Mouse (Mus musculus): ENCODE results near the gene Arih2. TPM values are rescaled to one million over a fixed set of nuclear protein-coding genes. Genes with fewer than 3 reads are reported as not detected.

Gene Arih2
- total and polyA plus RNA-seq, 2 experiments from 2014 or later = 38.2 to 59.5 TPM

DNA sequence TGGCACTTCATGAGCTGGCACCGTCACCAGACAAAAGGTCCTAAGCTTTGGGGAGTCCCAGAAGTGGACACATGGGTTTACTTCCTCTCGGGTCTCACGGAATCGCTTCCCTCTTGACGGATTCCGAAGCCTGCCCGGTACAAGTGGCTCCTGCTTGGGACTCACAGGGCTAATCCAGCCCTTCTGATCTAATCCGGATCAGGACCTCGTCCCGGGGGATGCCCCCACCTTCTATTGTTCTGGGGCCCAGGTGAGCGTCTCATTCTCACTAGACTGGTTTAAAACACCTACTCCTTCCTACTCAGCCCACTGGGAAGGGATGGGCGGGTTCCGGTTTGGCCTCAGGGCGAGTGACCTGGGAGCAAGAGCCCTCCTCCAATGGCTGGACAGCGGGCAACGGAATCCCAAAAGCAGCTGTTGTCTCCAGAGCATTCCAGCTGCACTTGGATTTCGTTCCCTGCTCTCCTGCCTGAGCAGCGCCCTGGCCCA lies 81.2 kb downstream of the Arih2 start:
- Histone ChIP-seq H3K27me3 (ENCODE audit: control insufficient read depth, insufficient read depth, low read length) (no peaks in the 10 kb centered on the region), H3K36me3 (replicated peaks; ENCODE audit: control insufficient read depth, insufficient read depth, low read length) (peaks cover 50% of the 10 kb centered on the region), H3K27ac (ENCODE audit: low read depth) (peak overlapping the region; percentile 95), H3K9ac (replicated peaks; ENCODE audit: low read depth, low read length) (peak overlapping the region; percentile 75), H3K9me3 (replicated peaks; ENCODE audit: control insufficient read depth, low read length) (no peaks in the 10 kb centered on the region), H3K4me2 (ENCODE audit: low read depth, low read length) (peak overlapping the region; percentile 98), H3K4me1 (ENCODE audit: control insufficient read depth, insufficient read depth) (peaks cover 34% of the 10 kb centered on the region), H3K4me3 (ENCODE audit: low read depth, low read length) (peak overlapping the region; percentile 76)
- DNase-seq (ENCODE audit: low spot score) (no peak), ATAC-seq (ENCODE audit: insufficient read depth, low read depth) (no peak)
- TF ChIP-seq CTCF (IDR thresholded peaks at IDR 0.05; ENCODE audit: low read depth) (no peak), EP300 (IDR thresholded peaks at IDR 0.05; ENCODE audit: low read depth) (no peak)
- 9% methylated on average over 18 of the region's 18 CpGs for WGBS

DNA sequence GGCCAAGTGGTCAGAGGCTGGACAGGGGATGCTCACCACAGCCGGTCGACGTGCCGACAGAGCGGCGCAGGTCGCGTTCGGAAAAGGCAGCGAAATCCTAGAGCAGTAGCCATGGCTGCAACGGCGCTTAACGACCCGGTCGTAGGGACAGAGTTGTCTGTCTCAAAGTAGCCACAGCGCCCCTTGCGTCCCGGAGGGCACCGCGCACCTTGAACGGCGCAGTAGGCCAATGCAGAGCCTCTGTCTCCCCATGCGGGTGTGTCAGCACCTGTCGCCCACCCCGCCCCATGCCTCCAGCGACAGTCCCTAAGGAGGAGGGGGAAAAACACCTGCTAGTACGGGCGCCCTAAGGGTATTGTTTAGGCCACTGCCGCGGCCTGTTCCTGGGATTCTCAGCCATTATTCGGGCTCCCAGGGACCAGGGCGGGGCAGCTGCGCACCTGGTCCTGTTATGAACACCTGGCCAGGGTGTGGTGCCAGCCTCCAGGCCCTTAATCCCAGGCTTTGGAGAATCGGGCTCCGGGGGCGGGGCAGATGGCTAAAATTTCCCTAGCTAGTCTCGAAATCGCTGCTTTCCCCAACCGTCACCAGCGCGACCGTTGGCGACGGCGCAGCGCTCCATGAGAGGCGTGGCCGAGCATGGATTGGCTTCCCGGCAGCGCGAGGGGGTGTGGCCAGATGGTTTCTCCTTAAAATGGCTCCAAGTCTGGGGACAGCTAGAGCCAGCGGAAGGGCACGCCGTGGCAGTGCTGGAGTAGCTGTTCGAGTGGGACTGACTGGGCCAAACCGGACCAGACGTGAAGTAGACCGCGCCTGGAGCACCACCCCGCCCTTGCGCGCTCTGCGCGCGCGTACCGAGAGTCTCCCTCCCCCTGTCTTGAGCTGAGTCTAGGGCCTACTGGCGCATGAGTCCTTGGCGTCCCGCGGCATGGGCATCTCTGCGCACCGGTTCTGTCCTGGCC lies 82.1 kb downstream of the Arih2 start, which contains the start of gene Ndufaf3:
Gene Ndufaf3 (minus strand): TSS at position 620 of the 962 bp plus-strand sequence.
- Histone ChIP-seq H3K9me3 (replicated peaks; ENCODE audit: control insufficient read depth, low read length) (no peaks in the 10 kb centered on the region), H3K36me3 (replicated peaks; ENCODE audit: control insufficient read depth, insufficient read depth, low read length) (peaks cover 45% of the 10 kb centered on the region), H3K9ac (replicated peaks; ENCODE audit: low read depth, low read length) (peak within 1 kb of the TSS; percentile 75), H3K4me3 (ENCODE audit: low read depth, low read length) (peak within 1 kb of the TSS; percentile 76), H3K27ac (ENCODE audit: low read depth) (peak within 1 kb of the TSS; percentile 95), H3K4me1 (ENCODE audit: control insufficient read depth, insufficient read depth) (peaks cover 34% of the 10 kb centered on the region), H3K27me3 (ENCODE audit: control insufficient read depth, insufficient read depth, low read length) (no peaks in the 10 kb centered on the region), H3K4me2 (ENCODE audit: low read depth, low read length) (peak within 1 kb of the TSS; percentile 98)
- TF ChIP-seq CTCF (IDR thresholded peaks at IDR 0.05; ENCODE audit: low read depth) (peak; percentile 89), EP300 (IDR thresholded peaks at IDR 0.05; ENCODE audit: low read depth) (0 out of 2 replicates have a peak, but pooled peaks have one; percentile 53)
- under 1% methylated on average over 73 of the region's 73 CpGs for WGBS
- ATAC-seq (ENCODE audit: insufficient read depth, low read depth) (peak; percentile 87), DNase-seq (ENCODE audit: low spot score) (peak; percentile 96)

DNA sequence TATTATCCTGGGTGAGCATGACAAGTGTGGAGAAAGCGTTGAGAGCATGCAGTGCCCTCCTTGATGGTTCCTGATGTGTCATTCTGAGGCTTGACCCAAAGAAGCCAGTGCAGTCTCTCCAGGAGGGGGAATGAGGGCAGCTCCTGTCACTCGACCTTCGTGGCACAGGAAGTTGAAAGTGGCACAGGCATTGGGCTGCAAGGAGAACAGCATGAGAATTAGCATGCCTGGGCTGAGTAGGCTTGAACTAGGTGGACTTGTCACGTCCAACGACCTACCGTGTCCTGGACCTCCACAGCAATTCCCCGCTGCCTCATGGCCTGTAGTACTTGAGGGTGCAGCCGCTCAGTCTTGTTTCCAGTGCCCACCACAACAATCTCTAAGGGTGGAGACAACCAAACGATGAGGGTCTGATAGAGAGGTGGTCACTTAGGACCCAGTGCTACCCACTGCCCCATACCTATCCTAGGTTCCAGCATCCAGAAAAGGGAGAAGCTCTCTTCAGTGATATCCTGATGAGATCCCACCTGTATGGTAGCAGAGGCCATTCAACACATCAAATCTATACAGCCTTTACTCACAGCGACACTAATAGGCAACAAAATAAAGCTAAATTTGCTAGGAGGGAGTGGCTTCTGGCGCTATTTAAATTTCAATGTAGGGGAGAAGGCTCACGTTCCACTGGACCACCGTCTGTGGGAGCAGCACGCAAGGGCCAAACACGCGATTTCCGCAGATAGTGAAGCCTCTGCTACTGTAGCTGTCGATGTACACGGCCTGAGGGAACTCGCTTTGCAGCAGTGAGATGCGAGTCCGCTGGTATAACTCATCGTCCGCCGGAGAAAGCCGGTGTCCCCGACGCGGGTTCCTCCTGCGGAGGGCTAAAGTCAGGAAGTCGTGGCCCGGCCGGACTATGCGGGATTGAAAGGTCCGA lies 83.0 kb downstream of the Arih2 start:
- Histone ChIP-seq H3K36me3 (replicated peaks; ENCODE audit: control insufficient read depth, insufficient read depth, low read length) (peaks cover 44% of the 10 kb centered on the region), H3K4me2 (ENCODE audit: low read depth, low read length) (peak overlapping the region; percentile 98), H3K4me3 (ENCODE audit: low read depth, low read length) (peak overlapping the region; percentile 76), H3K27ac (ENCODE audit: low read depth) (peak overlapping the region; percentile 95), H3K9ac (replicated peaks; ENCODE audit: low read depth, low read length) (peak overlapping the region; percentile 75), H3K4me1 (ENCODE audit: control insufficient read depth, insufficient read depth) (peaks cover 40% of the 10 kb centered on the region), H3K9me3 (replicated peaks; ENCODE audit: control insufficient read depth, low read length) (no peaks in the 10 kb centered on the region), H3K27me3 (ENCODE audit: control insufficient read depth, insufficient read depth, low read length) (no peaks in the 10 kb centered on the region)
- ATAC-seq (ENCODE audit: insufficient read depth, low read depth) (0 out of 2 replicates have a peak, but pooled peaks have one; percentile 0), DNase-seq (ENCODE audit: low spot score) (no peak)
- 9% methylated on average over 35 of the region's 35 CpGs for WGBS
- TF ChIP-seq CTCF (IDR thresholded peaks at IDR 0.05; ENCODE audit: low read depth) (no peak), EP300 (IDR thresholded peaks at IDR 0.05; ENCODE audit: low read depth) (no peak)

DNA sequence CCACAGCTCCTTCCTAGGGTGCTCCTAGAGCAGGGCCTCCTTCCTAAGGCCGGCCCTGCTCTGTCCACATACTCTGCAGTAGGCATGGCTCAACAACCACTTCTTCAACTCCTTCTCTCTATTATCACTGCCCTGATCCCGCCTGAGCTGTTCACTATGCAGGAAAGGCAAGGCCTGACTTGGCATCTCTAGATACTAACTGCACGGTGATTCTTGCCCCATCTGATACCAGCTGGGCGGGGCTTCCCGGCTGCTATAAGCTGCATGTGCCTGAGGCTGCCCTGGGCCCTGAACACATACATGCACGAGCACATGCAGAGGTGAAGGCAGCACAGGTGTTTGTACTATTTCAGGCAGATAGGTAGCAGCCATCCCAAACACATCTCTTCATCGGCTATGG lies 85.1 kb downstream of the Arih2 start:
- Histone ChIP-seq H3K9me3 (replicated peaks; ENCODE audit: control insufficient read depth, low read length) (no peaks in the 10 kb centered on the region), H3K27me3 (ENCODE audit: control insufficient read depth, insufficient read depth, low read length) (no peaks in the 10 kb centered on the region), H3K9ac (replicated peaks; ENCODE audit: low read depth, low read length) (no peak overlapping the region), H3K27ac (ENCODE audit: low read depth) (no peak overlapping the region), H3K4me2 (ENCODE audit: low read depth, low read length) (no peak overlapping the region), H3K36me3 (replicated peaks; ENCODE audit: control insufficient read depth, insufficient read depth, low read length) (peaks cover 47% of the 10 kb centered on the region), H3K4me1 (ENCODE audit: control insufficient read depth, insufficient read depth) (peaks cover 28% of the 10 kb centered on the region), H3K4me3 (ENCODE audit: low read depth, low read length) (no peak overlapping the region)
- TF ChIP-seq EP300 (IDR thresholded peaks at IDR 0.05; ENCODE audit: low read depth) = no peak
- no peak for TF ChIP-seq CTCF (IDR thresholded peaks at IDR 0.05; ENCODE audit: low read depth)
- WGBS = 69% methylated on average over 7 of the region's 7 CpGs
- ATAC-seq (ENCODE audit: insufficient read depth, low read depth) = no peak
- no peak for DNase-seq (ENCODE audit: low spot score)

DNA sequence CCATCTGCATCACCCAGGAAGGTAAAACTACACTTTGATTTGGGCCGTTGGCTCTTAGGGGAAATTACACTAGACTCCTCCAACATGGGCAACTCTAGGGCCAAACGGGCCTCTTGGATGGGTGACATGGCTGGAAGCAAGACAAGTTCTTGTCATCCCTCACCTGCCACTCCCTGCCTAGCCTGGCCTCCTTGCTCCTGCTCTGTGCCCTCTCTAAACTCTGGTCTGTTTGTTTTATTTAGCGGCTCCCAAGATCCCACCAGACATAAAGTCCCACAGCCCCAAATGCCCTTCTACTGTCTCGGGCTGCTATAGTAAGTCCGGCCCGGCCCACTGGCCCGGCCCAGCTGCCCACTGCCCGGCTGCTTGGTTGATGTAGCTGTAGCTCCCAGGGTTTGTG lies 85.5 kb downstream of the Arih2 start:
- Histone ChIP-seq H3K4me3 (ENCODE audit: low read depth, low read length) (no peak overlapping the region), H3K36me3 (replicated peaks; ENCODE audit: control insufficient read depth, insufficient read depth, low read length) (peaks cover 51% of the 10 kb centered on the region), H3K9me3 (replicated peaks; ENCODE audit: control insufficient read depth, low read length) (no peaks in the 10 kb centered on the region), H3K4me1 (ENCODE audit: control insufficient read depth, insufficient read depth) (peaks cover 24% of the 10 kb centered on the region), H3K27me3 (ENCODE audit: control insufficient read depth, insufficient read depth, low read length) (no peaks in the 10 kb centered on the region), H3K4me2 (ENCODE audit: low read depth, low read length) (no peak overlapping the region), H3K27ac (ENCODE audit: low read depth) (no peak overlapping the region), H3K9ac (replicated peaks; ENCODE audit: low read depth, low read length) (no peak overlapping the region)
- DNase-seq (ENCODE audit: low spot score) (no peak), ATAC-seq (ENCODE audit: insufficient read depth, low read depth) (no peak)
- TF ChIP-seq EP300 (IDR thresholded peaks at IDR 0.05; ENCODE audit: low read depth) (no peak), CTCF (IDR thresholded peaks at IDR 0.05; ENCODE audit: low read depth) (no peak)
- WGBS = 79% methylated on average over 8 of the region's 8 CpGs
